Mouse (Mus musculus) c-Kit-positive CD71-negative TER-119-negative erythroid progenitor cells, embryonic 14.5 days (primary cell): Measurements from ENCODE around the gene Slc6a20b.
A peak's percentile ranks its signal among the peaks of the same experiment; 100 is the strongest.
"Not testable (repeated sequence)": the region's sequence is repeated elsewhere in the genome, so short reads cannot be mapped to it uniquely, and the experiment has no call there.

Experiments
- DNase-seq: peaks from one replicate; pipeline ENCODE4 v3.0.0-alpha.2; 2013; ENCODE audit warnings: low read depth

The Slc6a20b gene

DNA sequence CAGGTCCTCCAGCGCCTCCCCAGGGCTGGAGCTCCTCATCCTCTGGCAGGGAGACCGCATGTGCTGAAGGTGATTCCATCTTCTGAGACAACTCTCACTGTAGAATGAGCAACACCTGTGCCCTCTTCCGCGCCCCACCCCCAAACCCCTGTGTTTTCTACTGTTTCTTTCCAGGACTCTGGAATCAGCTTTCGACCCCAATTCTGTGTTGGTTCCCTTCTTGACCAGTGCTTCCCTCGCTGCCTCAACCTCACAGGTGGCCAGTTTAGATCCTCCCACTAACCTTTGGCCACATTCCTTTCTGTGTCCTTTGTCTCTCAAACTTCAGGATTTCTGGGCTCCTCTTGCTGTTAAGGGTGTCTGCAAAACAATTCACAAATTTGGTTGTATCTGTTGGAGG lies at the start of gene Slc6a20b:
Gene Slc6a20b (minus strand): TSS at position 285 of the 400 bp plus-strand sequence.
- no peak for DNase-seq

- DNase-seq = no peak
These were observed 46.8 kb upstream of the Slc6a20b start for GRCm38 (mm10) chr9:123679198-123679597.

DNA sequence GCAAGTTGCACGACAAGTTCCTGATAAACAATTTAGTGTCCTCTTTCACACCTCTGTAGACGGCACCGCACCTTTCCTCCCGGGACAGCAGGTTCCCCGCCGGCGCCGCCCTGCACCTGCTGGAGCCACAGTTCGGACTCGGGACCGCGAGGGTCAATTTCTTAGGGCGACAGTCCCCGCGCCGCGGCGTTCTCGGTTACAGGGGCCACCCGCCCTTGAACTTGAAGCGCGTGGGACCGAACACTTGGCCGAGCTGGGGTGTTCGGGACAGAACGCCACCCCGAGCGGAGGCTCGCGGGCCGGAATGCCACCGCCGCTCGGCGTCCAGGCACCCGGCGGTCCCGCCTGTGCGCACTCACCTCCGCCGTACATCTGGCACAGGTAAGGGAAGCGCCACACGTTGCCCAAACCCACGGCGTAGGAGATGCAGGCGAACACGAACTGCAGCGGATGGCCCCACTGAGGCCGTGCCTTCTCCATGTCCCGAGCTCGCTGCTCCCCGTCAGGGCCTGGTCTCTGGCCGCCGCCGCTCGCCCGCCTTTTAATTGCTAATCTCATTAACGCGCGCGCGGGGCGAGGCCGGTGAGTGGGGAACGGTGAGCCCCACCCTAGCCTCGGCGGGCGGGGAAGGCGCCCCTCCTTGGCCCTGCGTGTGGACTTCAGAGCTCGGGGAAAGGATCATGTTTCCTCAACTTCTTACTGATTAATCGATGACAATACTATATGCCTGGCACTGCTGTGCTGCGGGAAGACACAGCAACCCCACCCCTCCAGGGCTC lies 46.2 kb upstream of the Slc6a20b start, which contains the start of the genes Ccr9 and Slc6a20a:
Gene Ccr9 (plus strand): TSS at position 113 of the 779 bp plus-strand sequence.
Gene Slc6a20a (minus strand): TSS at position 559 of the 779 bp plus-strand sequence.
- DNase-seq = no peak

DNA sequence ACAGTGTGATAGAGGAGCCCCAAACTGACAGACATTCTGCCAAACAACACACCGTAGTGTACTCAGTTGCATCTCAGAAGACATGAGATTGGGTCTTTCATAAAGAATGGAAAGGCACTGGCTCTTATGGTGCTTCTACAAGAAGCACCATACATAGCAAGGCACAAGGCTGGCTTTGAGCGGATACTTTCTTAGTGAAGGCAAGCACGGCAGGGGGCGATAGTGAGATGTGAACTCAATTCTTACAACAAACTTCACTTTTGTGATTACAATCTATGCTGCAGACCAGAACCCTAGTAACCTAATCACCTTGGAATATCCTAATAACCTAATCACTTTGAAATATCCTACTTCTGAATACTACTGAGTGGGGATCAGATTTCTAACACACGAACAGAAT lies 33.3 kb upstream of the Slc6a20b start:
- DNase-seq = peak; percentile 53

DNA sequence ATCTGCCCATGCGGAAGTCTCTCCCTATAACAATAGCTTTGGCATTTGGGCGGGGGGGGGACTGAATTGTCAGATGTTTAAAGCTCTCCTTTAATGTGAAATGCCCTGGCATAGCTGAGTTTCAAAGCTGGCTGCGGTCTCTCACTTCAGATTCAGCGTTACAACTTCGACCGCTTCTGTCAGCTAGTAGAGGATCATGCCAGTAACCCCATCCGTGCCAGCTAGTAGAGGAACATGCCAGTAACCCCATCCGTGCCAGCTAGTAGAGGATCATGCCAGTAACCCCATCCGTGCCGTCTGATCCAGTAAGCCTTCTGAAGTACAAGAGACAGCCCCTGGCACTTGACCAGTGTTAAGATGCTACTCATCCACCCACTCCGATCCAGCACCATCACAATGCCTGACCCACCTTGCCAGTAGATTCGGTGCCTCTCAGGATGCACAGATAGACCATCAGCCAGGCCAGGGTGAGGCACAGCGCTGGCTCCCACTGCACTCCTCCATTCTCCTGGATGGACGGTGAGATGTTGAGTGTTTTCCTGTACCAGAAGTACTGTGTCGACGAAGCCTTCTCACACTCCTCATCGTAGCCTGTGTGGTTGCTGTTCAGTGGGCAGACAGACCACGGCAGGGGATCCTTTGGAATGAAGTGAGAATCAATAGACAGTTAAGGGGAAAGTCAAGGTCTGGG lies 27.8 kb upstream of the Slc6a20b start:
- not testable (repeated sequence) for DNase-seq

DNA sequence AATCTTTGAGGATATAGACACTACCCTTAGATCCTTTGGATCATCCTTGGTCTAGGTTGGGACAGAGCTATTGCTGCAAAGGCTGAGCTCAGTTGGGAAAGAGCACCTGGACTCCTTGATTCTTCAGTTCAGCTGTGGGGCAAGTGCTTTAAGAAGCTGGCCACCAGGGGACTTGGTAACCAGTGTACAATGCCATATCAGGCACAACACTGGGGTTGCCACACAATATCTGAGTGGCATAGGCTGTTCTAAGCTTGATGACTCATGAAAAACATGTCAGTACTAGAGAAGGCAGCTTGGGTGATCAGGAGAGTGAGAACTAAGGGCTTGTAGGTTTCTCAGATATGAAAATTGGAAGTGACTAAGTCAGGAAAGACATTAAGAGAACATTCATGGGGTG lies 26.6 kb upstream of the Slc6a20b start:
- no peak for DNase-seq

DNA sequence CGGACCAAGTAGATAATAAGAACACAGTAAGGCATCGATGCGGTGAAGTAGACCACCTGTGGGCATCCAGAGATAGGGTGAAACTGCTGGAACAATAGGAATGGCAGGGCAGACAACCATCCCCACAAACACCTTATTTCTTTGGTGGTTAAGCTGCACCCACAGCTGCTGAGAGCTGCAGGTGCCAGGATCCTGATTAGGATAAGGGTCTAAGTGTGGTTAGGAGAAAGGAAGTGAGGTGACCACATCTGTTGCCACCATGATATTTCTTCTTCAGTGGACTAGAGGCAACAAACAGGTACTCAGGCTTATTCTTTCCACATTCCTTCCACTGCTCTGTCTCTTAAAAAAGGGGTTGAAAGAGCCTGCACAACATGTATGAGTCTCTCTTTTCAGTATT lies 25.1 kb upstream of the Slc6a20b start:
- no peak for DNase-seq

- no peak for DNase-seq
These were observed 19.0 kb upstream of the Slc6a20b start for GRCm38 (mm10) chr9:123651369-123651768.

DNA sequence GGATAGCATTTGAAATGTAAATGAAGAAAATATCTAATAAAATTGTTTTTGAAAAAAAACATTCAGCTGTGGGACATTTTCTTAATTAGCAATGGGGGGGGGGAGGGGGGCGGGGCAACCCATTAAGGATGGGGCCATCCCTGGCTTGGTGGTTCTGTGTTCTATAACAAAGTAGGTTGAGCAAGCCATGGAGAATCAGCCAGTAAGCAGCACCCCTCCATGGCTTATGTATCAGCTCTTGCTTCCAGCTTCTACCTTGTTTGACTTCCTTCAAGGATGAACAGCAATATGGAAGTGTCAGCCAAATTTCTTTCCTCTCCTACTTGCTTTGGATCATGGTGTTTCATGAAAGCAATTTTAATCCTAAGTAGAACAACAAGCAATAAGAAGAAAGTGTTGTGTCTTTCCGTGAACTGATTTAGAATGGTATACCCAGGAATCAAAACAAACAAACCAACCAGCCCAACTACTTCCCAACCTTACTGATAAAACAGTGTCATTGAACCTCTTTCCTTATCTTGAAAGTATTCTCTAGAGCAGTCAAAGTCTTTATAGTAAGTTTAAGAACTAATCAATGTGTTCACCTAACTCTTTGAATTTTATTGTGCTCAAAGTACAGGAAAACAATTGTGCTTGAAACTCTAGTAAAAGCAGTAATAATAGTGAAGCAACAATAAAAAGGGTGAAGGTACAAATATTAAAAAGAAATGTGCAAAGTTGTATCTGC lies 17.6 kb upstream of the Slc6a20b start:
- no peak for DNase-seq

GRCm38 (mm10) chr9:123640106-123640505 lies 7.7 kb upstream of the Slc6a20b start:
- no peak for DNase-seq

- no peak for DNase-seq
These were observed 6.3 kb upstream of the Slc6a20b start for GRCm38 (mm10) chr9:123638668-123639089.

DNA sequence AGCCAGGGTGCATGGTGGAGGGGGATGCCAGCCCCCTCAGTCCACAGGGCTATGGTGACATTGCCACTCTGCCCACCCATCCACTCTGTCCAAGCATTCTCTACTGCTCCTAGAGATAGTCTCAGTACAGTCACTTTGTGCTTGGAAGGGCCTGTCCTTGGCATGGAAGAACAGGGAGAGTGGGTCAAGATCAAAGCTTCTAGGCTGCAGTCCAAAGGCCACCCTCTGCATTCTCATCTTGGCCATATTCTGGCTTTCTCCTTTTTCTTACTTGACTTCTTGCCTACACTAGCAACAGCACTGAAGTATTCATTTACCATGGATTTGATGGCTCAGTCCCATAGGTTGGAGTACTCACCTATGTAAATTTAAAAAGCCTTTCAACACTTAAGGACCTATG lies 5.9 kb upstream of the Slc6a20b start:
- DNase-seq = no peak

GRCm38 (mm10) chr9:123636771-123637170 lies 4.4 kb upstream of the Slc6a20b start:
- DNase-seq = no peak

GRCm38 (mm10) chr9:123632993-123633392 lies 628 bp upstream of the Slc6a20b start:
- no peak for DNase-seq

DNA sequence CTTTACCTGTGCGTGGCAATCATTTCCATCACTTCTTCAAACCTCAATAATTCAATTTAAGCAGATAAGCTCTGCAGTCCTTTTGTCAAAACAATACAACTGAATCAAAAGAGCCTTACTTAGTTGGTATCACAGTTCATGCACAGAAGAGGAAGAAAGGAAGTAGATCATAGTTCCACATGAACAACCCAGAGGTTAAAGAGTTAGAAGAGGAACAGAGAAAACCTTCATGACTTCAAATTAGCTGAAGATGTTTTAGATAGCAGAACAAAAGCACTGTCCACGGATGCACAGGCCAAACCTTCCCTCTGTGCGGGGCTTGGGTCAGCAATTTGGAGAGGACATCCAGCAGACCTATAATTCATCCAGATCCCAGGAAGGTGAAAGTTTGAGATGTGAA lies 699 bp downstream of the Slc6a20b start:
- no peak for DNase-seq

DNA sequence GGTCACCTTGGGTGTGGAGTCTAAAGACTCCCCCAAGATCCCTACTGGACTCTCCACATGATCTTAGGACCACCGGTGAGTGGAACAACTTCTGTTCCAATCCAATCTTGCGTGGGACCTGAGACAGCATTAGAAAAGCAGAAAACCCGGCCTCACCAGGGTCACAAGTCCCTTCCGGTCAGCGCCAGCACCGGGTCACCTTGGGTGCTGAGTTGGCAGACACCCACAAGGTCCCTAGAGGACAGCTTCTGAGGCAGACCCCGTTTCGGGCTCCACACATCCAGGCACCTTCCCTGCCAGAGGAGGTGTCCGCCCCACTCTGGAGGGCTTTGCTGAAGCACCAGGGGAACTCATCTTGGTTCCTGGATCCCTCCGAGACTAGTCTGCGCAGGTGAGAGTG lies 6.5 kb downstream of the Slc6a20b start:
- DNase-seq = no peak

- DNase-seq = no peak
These were observed 7.6 kb downstream of the Slc6a20b start for GRCm38 (mm10) chr9:123624741-123625140.

- no peak for DNase-seq
These were observed 11.9 kb downstream of the Slc6a20b start for GRCm38 (mm10) chr9:123620311-123621098.

DNA sequence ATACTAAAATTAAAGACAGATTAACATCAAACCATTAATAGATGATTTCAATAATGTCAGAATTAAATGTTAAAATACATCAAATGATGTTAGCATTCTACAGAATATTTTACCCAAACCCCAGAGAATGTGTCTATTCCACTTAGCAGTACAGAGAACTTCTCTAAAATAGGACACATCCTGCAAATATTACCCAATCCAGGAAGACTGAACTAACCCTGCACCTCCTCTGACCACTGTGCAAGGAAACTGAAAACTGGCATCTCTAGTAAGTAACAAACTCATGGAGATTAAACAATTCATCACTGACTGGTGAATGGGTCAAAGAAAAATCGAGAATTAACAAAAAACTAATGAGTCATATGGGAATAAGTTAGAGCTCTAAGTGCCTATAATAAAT lies 30.8 kb downstream of the Slc6a20b start:
- no peak for DNase-seq

DNA sequence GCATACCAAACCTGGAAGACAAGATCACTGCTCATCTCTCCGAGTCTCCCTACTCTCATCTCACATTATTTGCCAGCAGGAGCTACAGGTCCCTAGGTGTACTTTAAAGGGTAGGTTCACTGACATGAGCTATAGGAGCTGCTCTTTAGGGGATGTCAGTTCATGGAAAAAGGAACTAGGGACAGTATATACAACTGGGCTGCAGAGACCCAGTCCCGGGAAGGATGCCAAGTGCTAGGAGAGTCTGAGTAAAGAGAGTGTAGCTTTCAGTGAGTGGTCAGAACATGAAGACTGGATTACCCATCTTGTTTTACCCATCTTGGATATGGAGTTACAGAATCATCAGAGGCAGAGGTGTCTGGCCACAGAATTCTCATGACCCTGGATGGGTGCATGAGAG lies 35.0 kb downstream of the Slc6a20b start:
- DNase-seq = no peak

GRCm38 (mm10) chr9:123596910-123597309 lies 35.5 kb downstream of the Slc6a20b start:
- no peak for DNase-seq

- no peak for DNase-seq
These were observed 37.2 kb downstream of the Slc6a20b start for GRCm38 (mm10) chr9:123595194-123595593.
